Mouse (Mus musculus) CH12.LX (cell line): ENCODE measurements around the gene Sf1. TPM values are rescaled to one million over a fixed set of nuclear protein-coding genes. Genes with fewer than 3 reads are reported as not detected.

Experiments used
- DNase-seq: peaks from one replicate; pipeline ENCODE4 v3.0.0-alpha.2; 2013; ENCODE audit errors: extremely low read depth
- H3K27ac ChIP-seq: 2 replicates; pipeline ENCODE4 v1.5.1; 2012; ENCODE audit warnings: low read depth, mild to moderate bottlenecking, control low read depth, moderate library complexity; ENCODE audit not compliant: insufficient read depth
- H3K27me3 ChIP-seq: replicated peaks from 2 replicates; pipeline ENCODE3; 2012; ENCODE audit warnings: inconsistent platforms
- H3K36me3 ChIP-seq, 2 experiments: replicated peaks in 1 of 2; 2 replicates each; pipeline versions ENCODE3 to v1.6.1; 2012; ENCODE audit warnings: inconsistent platforms in 1 of 2, low read length in 1 of 2, mild to moderate bottlenecking in 1 of 2, mixed read lengths in 1 of 2, moderate library complexity in 1 of 2; ENCODE audit not compliant: control insufficient read depth in 1 of 2, insufficient read depth in 1 of 2
- H3K4me1 ChIP-seq, 2 experiments: 2 replicates each; pipeline ENCODE4 v1.6.1; 2012; ENCODE audit warnings: inconsistent platforms in 1 of 2, moderate library complexity in 1 of 2; ENCODE audit not compliant: insufficient read depth in 2 of 2, control insufficient read depth in 1 of 2
- H3K4me2 ChIP-seq: 2 replicates; pipeline ENCODE4 v1.6.1; 2012; ENCODE audit warnings: low read depth, mild to moderate bottlenecking, control low read depth; ENCODE audit not compliant: poor library complexity, insufficient read depth, severe bottlenecking
- H3K4me3 ChIP-seq, 3 experiments: fragments of 150-350 bp in 1 of 3; sonication (generic) in 1 of 3; replicated peaks in 1 of 3; 2 replicates each; pipeline versions ENCODE3 to v1.5.1; 2011 to 2012; ENCODE audit warnings: low read depth in 2 of 3, low read length in 2 of 3, mild to moderate bottlenecking in 2 of 3, moderate library complexity in 2 of 3, control low read depth in 1 of 3, improper control_type of control experiment in 1 of 3, inconsistent platforms in 1 of 3, mixed read lengths in 1 of 3; ENCODE audit not compliant: poor library complexity in 1 of 3
- H3K79me2 ChIP-seq: replicated peaks from 2 replicates; pipeline ENCODE4 v1.6.1; 2012; ENCODE audit warnings: mild to moderate bottlenecking, moderate library complexity; ENCODE audit not compliant: control insufficient read depth, poor library complexity, insufficient read depth, severe bottlenecking; ENCODE audit errors: extremely low read depth
- H3K9ac ChIP-seq: 2 replicates; pipeline ENCODE4 v1.6.1; 2012; ENCODE audit warnings: low read depth, mild to moderate bottlenecking, control low read depth, moderate library complexity; ENCODE audit not compliant: insufficient read depth
- H3K9me3 ChIP-seq: replicated peaks from 2 replicates; pipeline ENCODE3; 2012; ENCODE audit warnings: low read length, inconsistent platforms, mixed read lengths
- CTCF ChIP-seq, 2 experiments: IDR thresholded peaks in 1 of 2; conservative IDR thresholded peaks in 1 of 2; 2 replicates each; pipeline ENCODE4 v1.5.1; 2011 to 2012; ENCODE audit warnings: low read depth in 2 of 2, low read length in 2 of 2, improper control_type of control experiment in 1 of 2, inconsistent platforms in 1 of 2, mild to moderate bottlenecking in 1 of 2, moderate library complexity in 1 of 2
- ELF1 ChIP-seq: IDR thresholded peaks from 2 replicates; pipeline ENCODE4 v1.6.1; 2014; ENCODE audit warnings: low read depth, mild to moderate bottlenecking, inconsistent platforms, low read length, improper control_type of control experiment
- EP300 ChIP-seq: IDR thresholded peaks from 2 replicates; pipeline ENCODE4 v1.6.1; 2011; ENCODE audit warnings: low read length, improper control_type of control experiment
- ETS1 ChIP-seq: conservative IDR thresholded peaks from 2 replicates; pipeline ENCODE4 v1.6.1; 2012; ENCODE audit warnings: low read depth, mild to moderate bottlenecking, inconsistent platforms, low read length, improper control_type of control experiment, moderate library complexity
- JUN ChIP-seq: IDR thresholded peaks from 2 replicates; pipeline ENCODE4 v1.6.1; 2011; ENCODE audit warnings: low read depth, mild to moderate bottlenecking, low read length, improper control_type of control experiment, moderate library complexity; ENCODE audit not compliant: insufficient read depth
- MEF2A ChIP-seq: IDR thresholded peaks from 2 replicates; pipeline ENCODE4 v1.6.1; 2014; ENCODE audit warnings: low read depth, mild to moderate bottlenecking, inconsistent platforms, low read length, improper control_type of control experiment, borderline replicate concordance
- MXI1 ChIP-seq: IDR thresholded peaks from 2 replicates; pipeline ENCODE4 v1.6.1; 2011; ENCODE audit warnings: mild to moderate bottlenecking, low read depth, low read length, improper control_type of control experiment
- NELFE ChIP-seq: IDR thresholded peaks from 2 replicates; pipeline ENCODE4 v1.6.1; 2011; ENCODE audit warnings: low read depth, low read length, improper control_type of control experiment
- NRF1 ChIP-seq: IDR thresholded peaks from 2 replicates; pipeline ENCODE4 v1.6.1; 2014; ENCODE audit warnings: low read depth, mild to moderate bottlenecking, inconsistent platforms, low read length, improper control_type of control experiment, moderate library complexity
- RAD21 ChIP-seq: IDR thresholded peaks from 2 replicates; pipeline ENCODE4 v1.6.1; 2011; ENCODE audit warnings: low read depth, mild to moderate bottlenecking, low read length, improper control_type of control experiment, moderate library complexity
- RCOR1 ChIP-seq: conservative IDR thresholded peaks from 2 replicates; pipeline ENCODE4 v1.6.1; 2012; ENCODE audit warnings: low read depth, mild to moderate bottlenecking, inconsistent platforms, low read length, improper control_type of control experiment
- SIN3A ChIP-seq: IDR thresholded peaks from 2 replicates; pipeline ENCODE4 v1.6.1; 2012; ENCODE audit warnings: low read length, improper control_type of control experiment, inconsistent platforms
- SMC3 ChIP-seq: IDR thresholded peaks from 2 replicates; pipeline ENCODE4 v1.6.1; 2011; ENCODE audit warnings: low read depth, low read length, improper control_type of control experiment
- TCF12 ChIP-seq: IDR thresholded peaks from 2 replicates; pipeline ENCODE4 v1.6.1; 2014; ENCODE audit warnings: low read depth, mild to moderate bottlenecking, inconsistent platforms, low read length, improper control_type of control experiment
- ZC3H11A ChIP-seq: IDR thresholded peaks from 2 replicates; pipeline ENCODE4 v1.6.1; 2012; ENCODE audit warnings: low read depth, mild to moderate bottlenecking, inconsistent platforms, low read length, improper control_type of control experiment
- ZKSCAN1 ChIP-seq: IDR thresholded peaks from 2 replicates; pipeline ENCODE4 v1.6.1; 2012; ENCODE audit warnings: low read depth, inconsistent platforms, low read length, improper control_type of control experiment, borderline replicate concordance
- dilution Hi-C: fragments of 300-500 bp; cut with MboI; formaldehyde crosslinking; loops from 2 replicates; pipeline ENCODE4 v1.14.3; 2020; ENCODE audit warnings: low sequenced_read_pairs; ENCODE audit not compliant: extremely low pct_unique_long_range_greater_than_20kb, extremely low pct_ligation_motif_present
- in situ Hi-C: fragments of 300-500 bp; cut with MboI; formaldehyde crosslinking; loops from 3 replicates; pipeline ENCODE4 v1.14.3; 2019; ENCODE audit warnings: low sequenced_read_pairs, low pct_ligation_motif_present, low pct_unique_long_range_greater_than_20kb, mixed read lengths
- polyA plus RNA-seq: library from polyadenylated mRNA; unstranded; fragments of >175 nt; gene quantifications from 2 replicates; pipeline ENCODE4 v1.2.1, GENCODE M21; 2012; ENCODE audit warnings: low read depth; ENCODE audit not compliant: insufficient read length
- total RNA-seq, 2 experiments: library from RNA; depleted of rRNA; stranded (reverse); fragments of 300-350 nt in 1 of 2; fragments of >200 nt in 1 of 2; gene quantifications; 2 replicates each; pipeline ENCODE4 v1.2.3; 2012 to 2014

Sf1 gene
- total and polyA plus RNA-seq, 3 experiments, result 54.5 to 251 (median 70.4) TPM

DNA sequence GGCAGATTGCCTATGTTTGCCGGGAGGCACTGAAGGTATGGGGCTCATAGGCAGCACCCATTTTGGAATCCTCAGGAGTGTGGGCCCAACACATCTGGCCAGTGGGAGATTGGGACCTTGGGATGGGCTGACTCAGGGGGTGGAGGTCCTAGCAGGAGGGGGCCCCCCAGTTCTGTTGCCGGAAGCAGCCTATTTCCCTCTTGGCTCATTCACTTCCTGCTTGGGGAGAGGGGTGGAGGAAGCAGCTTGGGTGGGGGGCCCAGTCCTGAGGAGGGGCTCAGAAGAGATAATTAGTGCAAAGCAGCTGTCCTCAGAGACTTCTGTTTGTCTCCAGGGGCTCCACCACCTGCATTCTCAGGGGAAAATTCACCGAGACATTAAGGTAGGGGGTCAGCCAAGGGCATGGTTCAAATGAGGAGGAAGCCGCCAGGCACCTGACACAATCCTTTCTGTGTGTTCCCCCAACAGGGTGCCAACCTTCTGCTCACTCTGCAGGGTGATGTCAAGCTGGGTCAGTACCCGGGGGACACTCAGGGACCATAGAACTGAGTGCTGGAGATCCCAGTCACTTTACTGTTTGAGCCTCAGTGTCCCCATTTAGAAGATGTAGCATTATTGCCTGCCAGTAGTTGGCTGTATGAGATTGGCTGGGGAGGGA is 21.1 kb upstream of the Sf1 start:
- Histone ChIP-seq H3K27ac (peak overlapping the region; percentile 77; the same call in 1 of the 2 replicates), H3K36me3 (peaks cover 63 to 75% of the 10 kb centered on the region in 2 experiments), H3K9ac (peak overlapping the region; percentile 81), H3K4me3 (peak overlapping the region; percentile 75 to 96 (median 90)), H3K4me2 (peak overlapping the region; percentile 90), H3K27me3 (no peaks in the 10 kb centered on the region), H3K79me2 (peaks cover 16% of the 10 kb centered on the region; the same call in 1 of the 2 replicates), H3K4me1 (peaks cover 34 to 72% of the 10 kb centered on the region in 2 experiments), H3K9me3 (no peaks in the 10 kb centered on the region)
- in situ Hi-C loops, result no loop called here
- dilution Hi-C loops, result no loop called here
- TF ChIP-seq MEF2A (no peak), EP300 (no peak), ELF1 (peak; percentile 88), NRF1 (0 out of 2 replicates have a peak, but pooled peaks have one; percentile 11), ETS1 (0 out of 2 replicates have a peak, but pooled peaks have one; percentile 25), JUN (no peak), RAD21 (no peak), SMC3 (no peak), ZKSCAN1 (no peak), NELFE (no peak)
- no peak for DNase-seq

DNA sequence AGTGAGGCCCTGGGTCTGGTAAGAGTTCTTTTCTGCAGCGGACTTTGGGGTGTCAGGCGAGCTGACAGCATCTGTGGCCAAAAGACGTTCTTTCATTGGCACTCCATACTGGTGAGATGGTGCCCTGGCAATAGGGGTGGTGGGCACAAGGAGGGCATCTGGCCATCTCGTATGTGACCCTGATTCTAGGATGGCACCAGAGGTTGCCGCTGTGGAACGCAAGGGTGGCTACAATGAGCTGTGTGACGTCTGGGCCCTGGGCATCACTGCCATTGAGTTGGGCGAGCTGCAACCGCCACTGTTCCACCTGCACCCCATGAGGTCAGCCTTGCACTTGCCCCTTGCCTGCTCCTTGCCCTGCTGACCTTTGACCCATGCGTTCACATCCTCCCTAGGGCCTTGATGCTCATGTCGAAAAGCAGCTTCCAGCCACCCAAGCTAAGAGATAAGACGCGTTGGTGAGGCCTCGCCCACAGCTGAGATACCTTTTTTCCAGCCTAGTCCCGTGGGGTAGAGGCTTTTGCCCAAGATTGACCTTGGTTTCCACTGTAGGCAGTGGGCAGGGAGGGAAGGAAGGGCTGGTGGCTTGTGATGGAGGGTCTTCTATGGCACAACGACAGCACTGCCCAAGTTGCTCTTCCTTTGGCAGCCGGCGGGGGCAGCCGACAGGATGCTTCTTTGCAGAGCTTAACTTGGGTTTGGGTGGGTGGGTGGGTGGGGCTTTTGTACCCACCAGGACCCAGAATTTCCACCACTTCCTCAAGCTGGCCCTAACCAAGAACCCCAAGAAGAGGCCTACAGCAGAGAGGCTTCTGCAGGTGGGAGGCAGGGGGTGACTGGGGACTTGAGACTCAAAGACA is 20.2 kb upstream of the Sf1 start:
- DNase-seq, result no peak
- TF ChIP-seq MXI1 (no peak), TCF12 (no peak), SIN3A (no peak), ZC3H11A (no peak), CTCF (conservative IDR thresholded peaks at IDR 0.05 in 1 of 2, IDR thresholded peaks at IDR 0.05 in 1 of 2; ENCODE audit: low read depth in 2 of 2, low read length in 2 of 2) (peak in 1 of 2 experiments; percentile 11; a peak in 1 of 4 replicates), RCOR1 (no peak)
- Histone ChIP-seq H3K79me2 (peaks cover 16% of the 10 kb centered on the region), H3K9me3 (no peaks in the 10 kb centered on the region), H3K27me3 (no peaks in the 10 kb centered on the region), H3K4me3 (peak overlapping the region in 2 of 3 experiments; percentile 22 to 75), H3K4me2 (0 out of 2 replicates have a peak overlapping the region, but pooled peaks have one; percentile 90), H3K9ac (peak overlapping the region; percentile 81; the same call in 1 of the 2 replicates), H3K4me1 (peaks cover 28 to 72% of the 10 kb centered on the region in 2 experiments), H3K27ac (peak overlapping the region; percentile 77; the same call in 1 of the 2 replicates), H3K36me3 (peaks cover 63 to 73% of the 10 kb centered on the region in 2 experiments)
- dilution Hi-C loops, result no loop called here
- in situ Hi-C loops, result no loop called here
